Mouse (Mus musculus): ENCODE measurements at regions not wholly inside any gene's neighbourhood (a gene's known extent, or its start where the extent isn't known, plus 50 kb on each side); places are given as distances from the start of the nearest gene placed in this dataset.

GRCm38 (mm10) chr8:118144546-118144945 is 139.0 kb upstream of the Cdh13 start:
- H3K27me3 ChIP-seq (ENCODE audit: control insufficient read depth, insufficient read depth, low read length): no peaks in the 10 kb centered on the region
- 76% methylated on average over 5 of the region's 5 CpGs for WGBS
- DNase-seq: no peak
- H3K79me2 ChIP-seq (replicated peaks; ENCODE audit: control insufficient read depth, insufficient read depth, low read length): no peaks in the 10 kb centered on the region
- H3K27ac ChIP-seq: no peak overlapping the region
- H3K9ac ChIP-seq (ENCODE audit: low read depth, low read length): no peak overlapping the region
- no peaks in the 10 kb centered on the region for H3K4me1 ChIP-seq (ENCODE audit: control insufficient read depth, insufficient read depth, low read length)
- H3K36me3 ChIP-seq (ENCODE audit: control insufficient read depth, insufficient read depth, low read length): no peaks in the 10 kb centered on the region
- intact Hi-C loops (cut with DNase I): no loop called here
- no peak for TF ChIP-seq POLR2A (IDR thresholded peaks at IDR 0.05; ENCODE audit: insufficient read depth, low read depth, low read length)
- H3K4me3 ChIP-seq: no peak overlapping the region

DNA sequence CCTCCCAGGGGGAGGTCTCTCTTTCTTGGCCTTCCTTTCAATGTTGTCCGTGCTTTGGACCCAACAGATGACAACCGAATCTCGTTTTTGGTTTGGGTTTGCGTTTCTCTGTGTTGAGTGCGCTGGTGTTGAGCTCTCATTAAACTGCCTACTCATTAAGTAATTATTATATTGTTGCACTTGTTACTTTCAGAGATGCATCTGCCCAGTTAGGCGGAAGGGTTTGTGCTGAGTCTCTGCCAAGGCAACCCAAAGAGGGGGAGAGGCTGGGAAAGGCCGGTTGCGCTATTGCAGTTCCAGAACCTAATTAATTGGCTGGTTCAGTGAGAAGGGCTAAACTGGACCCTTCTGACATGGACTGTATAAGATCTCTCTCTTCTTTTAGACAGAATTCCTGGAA is 141.2 kb upstream of the Cdh13 start:
- Histone ChIP-seq H3K27me3 (ENCODE audit: control insufficient read depth, insufficient read depth, low read length) (no peaks in the 10 kb centered on the region), H3K79me2 (replicated peaks; ENCODE audit: control insufficient read depth, insufficient read depth, low read length) (no peaks in the 10 kb centered on the region), H3K36me3 (ENCODE audit: control insufficient read depth, insufficient read depth, low read length) (no peaks in the 10 kb centered on the region), H3K4me3 (no peak overlapping the region), H3K4me1 (ENCODE audit: control insufficient read depth, insufficient read depth, low read length) (no peaks in the 10 kb centered on the region), H3K9ac (ENCODE audit: low read depth, low read length) (no peak overlapping the region), H3K27ac (no peak overlapping the region)
- 92% methylated on average over 8 of the region's 8 CpGs for WGBS
- intact Hi-C loops (cut with DNase I): no loop called here
- TF ChIP-seq CTCF (IDR thresholded peaks at IDR 0.05) (no peak), POLR2A (IDR thresholded peaks at IDR 0.05; ENCODE audit: insufficient read depth, low read depth, low read length) (no peak), EP300 (IDR thresholded peaks at IDR 0.05; ENCODE audit: insufficient read depth, low read depth, low read length) (no peak)
- no peak for DNase-seq

- no peaks in the 10 kb centered on the region for H3K79me2 ChIP-seq (replicated peaks; ENCODE audit: control insufficient read depth, insufficient read depth, low read length)
- no peaks in the 10 kb centered on the region for H3K36me3 ChIP-seq (ENCODE audit: control insufficient read depth, insufficient read depth, low read length)
- intact Hi-C loops (cut with DNase I): no loop called here
- no peak for DNase-seq
- no peak overlapping the region for H3K9ac ChIP-seq (ENCODE audit: low read depth, low read length)
- no peaks in the 10 kb centered on the region for H3K27me3 ChIP-seq (ENCODE audit: control insufficient read depth, insufficient read depth, low read length)
- H3K4me3 ChIP-seq: no peak overlapping the region
- 66% methylated on average over 6 of the region's 6 CpGs for WGBS
- TF ChIP-seq EP300 (IDR thresholded peaks at IDR 0.05; ENCODE audit: insufficient read depth, low read depth, low read length) (no peak), POLR2A (IDR thresholded peaks at IDR 0.05; ENCODE audit: insufficient read depth, low read depth, low read length) (no peak), CTCF (IDR thresholded peaks at IDR 0.05) (no peak)
- no peaks in the 10 kb centered on the region for H3K4me1 ChIP-seq (ENCODE audit: control insufficient read depth, insufficient read depth, low read length)
- no peak overlapping the region for H3K27ac ChIP-seq
These were observed 143.6 kb upstream of the Cdh13 start for GRCm38 (mm10) chr8:118139928-118140327.

- Histone ChIP-seq H3K79me2 (replicated peaks; ENCODE audit: control insufficient read depth, insufficient read depth, low read length) (no peaks in the 10 kb centered on the region), H3K27me3 (ENCODE audit: control insufficient read depth, insufficient read depth, low read length) (no peaks in the 10 kb centered on the region), H3K27ac (no peak overlapping the region), H3K9ac (ENCODE audit: low read depth, low read length) (no peak overlapping the region), H3K4me3 (no peak overlapping the region), H3K36me3 (ENCODE audit: control insufficient read depth, insufficient read depth, low read length) (no peaks in the 10 kb centered on the region), H3K4me1 (ENCODE audit: control insufficient read depth, insufficient read depth, low read length) (no peaks in the 10 kb centered on the region)
- intact Hi-C loops (cut with DNase I): no loop called here
- DNase-seq: no peak
- WGBS: 85% methylated on average over 3 of the region's 3 CpGs
- no peak for TF ChIP-seq CTCF (IDR thresholded peaks at IDR 0.05)
- no peak for TF ChIP-seq POLR2A (IDR thresholded peaks at IDR 0.05; ENCODE audit: insufficient read depth, low read depth, low read length)
- TF ChIP-seq EP300 (IDR thresholded peaks at IDR 0.05; ENCODE audit: insufficient read depth, low read depth, low read length): no peak
These were observed 145.7 kb upstream of the Cdh13 start for GRCm38 (mm10) chr8:118137846-118138245.

- Histone ChIP-seq H3K79me2 (replicated peaks; ENCODE audit: control insufficient read depth, insufficient read depth, low read length) (no peaks in the 10 kb centered on the region), H3K27ac (no peak overlapping the region), H3K36me3 (ENCODE audit: control insufficient read depth, insufficient read depth, low read length) (no peaks in the 10 kb centered on the region), H3K27me3 (ENCODE audit: control insufficient read depth, insufficient read depth, low read length) (no peaks in the 10 kb centered on the region), H3K9ac (ENCODE audit: low read depth, low read length) (no peak overlapping the region), H3K4me1 (ENCODE audit: control insufficient read depth, insufficient read depth, low read length) (no peaks in the 10 kb centered on the region), H3K4me3 (no peak overlapping the region)
- DNase-seq: no peak
- no peak for TF ChIP-seq CTCF (IDR thresholded peaks at IDR 0.05)
- TF ChIP-seq EP300 (IDR thresholded peaks at IDR 0.05; ENCODE audit: insufficient read depth, low read depth, low read length): no peak
- no peak for TF ChIP-seq POLR2A (IDR thresholded peaks at IDR 0.05; ENCODE audit: insufficient read depth, low read depth, low read length)
- WGBS: 47% methylated on average over 7 of the region's 7 CpGs
- intact Hi-C loops (cut with DNase I): no loop called here
These were observed 158.5 kb upstream of the Cdh13 start for GRCm38 (mm10) chr8:118124993-118125392.

DNA sequence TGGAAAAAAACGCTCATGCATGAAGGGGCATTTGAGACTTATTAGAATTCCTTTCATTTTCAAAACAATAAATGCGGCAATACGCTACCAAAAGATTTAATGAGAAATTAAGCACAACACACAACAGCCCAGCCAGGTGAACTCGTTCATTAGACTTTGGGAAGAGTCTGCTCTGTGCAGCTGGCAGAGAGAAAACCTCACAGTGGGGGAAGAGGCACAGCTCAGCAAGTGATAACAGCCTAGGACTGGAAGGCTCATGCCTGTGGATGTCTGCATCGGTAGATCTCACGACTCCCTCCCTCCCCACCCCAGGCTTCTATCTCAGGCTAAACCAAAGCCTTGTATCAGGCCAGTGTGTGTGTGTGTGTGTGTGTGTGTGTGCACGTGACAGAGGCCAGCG is 169.3 kb upstream of the Cdh13 start:
- H3K4me1 ChIP-seq (ENCODE audit: control insufficient read depth, insufficient read depth, low read length): no peaks in the 10 kb centered on the region; the same call in 1 of the 2 replicates
- no peaks in the 10 kb centered on the region for H3K27me3 ChIP-seq (ENCODE audit: control insufficient read depth, insufficient read depth, low read length)
- intact Hi-C loops (cut with DNase I): no loop called here
- no peak overlapping the region for H3K9ac ChIP-seq (ENCODE audit: low read depth, low read length)
- TF ChIP-seq EP300 (IDR thresholded peaks at IDR 0.05; ENCODE audit: insufficient read depth, low read depth, low read length) (no peak), POLR2A (IDR thresholded peaks at IDR 0.05; ENCODE audit: insufficient read depth, low read depth, low read length) (no peak), CTCF (IDR thresholded peaks at IDR 0.05) (no peak)
- WGBS: 50% methylated on average over 8 of the region's 8 CpGs
- no peak for DNase-seq
- H3K27ac ChIP-seq: no peak overlapping the region
- H3K4me3 ChIP-seq: no peak overlapping the region
- no peaks in the 10 kb centered on the region for H3K36me3 ChIP-seq (ENCODE audit: control insufficient read depth, insufficient read depth, low read length)
- H3K79me2 ChIP-seq (replicated peaks; ENCODE audit: control insufficient read depth, insufficient read depth, low read length): no peaks in the 10 kb centered on the region

Data from heart, adult 2 months (tissue).